Mouse (Mus musculus): Measurements from ENCODE around the gene Znhit6. TPM values are rescaled to one million over a fixed set of nuclear protein-coding genes. Genes with fewer than 3 reads are reported as not detected.

The Znhit6 gene
- polyA plus RNA-seq, 1 experiment from 2014 or later = 38.2 TPM

GRCm38 (mm10) chr3:145583043-145583442, 7.0 kb downstream of the Znhit6 start:
- WGBS = 93% methylated on average over 4 of the region's 4 CpGs
- H3K27me3 ChIP-seq = no peaks in the 10 kb centered on the region
- H3K36me3 ChIP-seq = peaks cover 60% of the 10 kb centered on the region
- H3K4me1 ChIP-seq (replicated peaks) = peaks cover 4% of the 10 kb centered on the region; the same call in 1 of the 2 replicates
- H3K9ac ChIP-seq (replicated peaks) = no peak overlapping the region
- H3K9me3 ChIP-seq = no peaks in the 10 kb centered on the region
- no peak overlapping the region for H3K27ac ChIP-seq
- H3K4me3 ChIP-seq (replicated peaks) = no peak overlapping the region
- H3K4me2 ChIP-seq (replicated peaks) = no peak overlapping the region
- ATAC-seq = 0 out of 2 replicates have a peak, but pooled peaks have one; percentile 50

GRCm38 (mm10) chr3:145583522-145584200, 7.7 kb downstream of the Znhit6 start:
- WGBS = 73% methylated on average over 3 of the region's 3 CpGs
- no peak overlapping the region for H3K4me2 ChIP-seq (replicated peaks)
- no peaks in the 10 kb centered on the region for H3K4me1 ChIP-seq (replicated peaks)
- no peak overlapping the region for H3K9ac ChIP-seq (replicated peaks)
- H3K27ac ChIP-seq = no peak overlapping the region
- H3K9me3 ChIP-seq = no peaks in the 10 kb centered on the region
- H3K27me3 ChIP-seq = no peaks in the 10 kb centered on the region
- ATAC-seq = 0 out of 2 replicates have a peak, but pooled peaks have one; percentile 48
- H3K4me3 ChIP-seq (replicated peaks) = no peak overlapping the region
- peaks cover 54% of the 10 kb centered on the region for H3K36me3 ChIP-seq

- no peak overlapping the region for H3K9ac ChIP-seq (replicated peaks)
- H3K9me3 ChIP-seq = no peaks in the 10 kb centered on the region
- no peak overlapping the region for H3K4me3 ChIP-seq (replicated peaks)
- H3K36me3 ChIP-seq = peaks cover 58% of the 10 kb centered on the region
- 90% methylated on average over 4 of the region's 4 CpGs for WGBS
- H3K4me1 ChIP-seq (replicated peaks) = no peaks in the 10 kb centered on the region
- H3K27ac ChIP-seq = no peak overlapping the region
- no peak for ATAC-seq
- no peak overlapping the region for H3K4me2 ChIP-seq (replicated peaks)
- no peaks in the 10 kb centered on the region for H3K27me3 ChIP-seq
Measured at GRCm38 (mm10) chr3:145590562-145590961, 14.6 kb downstream of the Znhit6 start.

- Histone ChIP-seq H3K27me3 (no peaks in the 10 kb centered on the region), H3K9me3 (no peaks in the 10 kb centered on the region), H3K4me2 (replicated peaks) (no peak overlapping the region), H3K27ac (no peak overlapping the region), H3K9ac (replicated peaks) (no peak overlapping the region), H3K4me3 (replicated peaks) (no peak overlapping the region), H3K4me1 (replicated peaks) (no peaks in the 10 kb centered on the region), H3K36me3 (peaks cover 52% of the 10 kb centered on the region)
- WGBS = 88% methylated on average over 6 of the region's 6 CpGs
- ATAC-seq = no peak
Measured at GRCm38 (mm10) chr3:145591841-145592542, 16.0 kb downstream of the Znhit6 start.

DNA sequence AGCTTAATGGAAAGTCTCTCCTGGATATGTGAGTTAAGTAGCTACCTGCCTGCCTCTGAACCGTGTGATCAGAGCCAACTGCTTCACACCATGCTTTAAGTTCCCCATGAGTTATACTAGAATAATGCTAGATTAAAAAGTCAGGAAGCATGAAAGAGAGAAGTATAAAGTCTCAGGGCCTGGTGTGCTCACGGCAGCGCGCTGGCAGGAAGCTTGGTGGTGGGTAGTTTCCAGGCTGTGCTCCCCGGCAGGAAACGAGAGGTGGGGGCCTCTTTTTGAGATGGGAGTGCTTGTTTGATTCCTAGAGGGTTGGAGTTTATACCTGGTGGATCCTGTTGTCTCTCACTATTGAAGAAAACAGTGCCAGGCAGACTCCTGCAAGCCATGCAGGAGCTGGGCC, 19.3 kb downstream of the Znhit6 start:
- Histone ChIP-seq H3K27me3 (no peaks in the 10 kb centered on the region), H3K9me3 (no peaks in the 10 kb centered on the region), H3K9ac (replicated peaks) (no peak overlapping the region), H3K4me3 (replicated peaks) (no peak overlapping the region), H3K4me1 (replicated peaks) (no peaks in the 10 kb centered on the region), H3K36me3 (peaks cover 64% of the 10 kb centered on the region), H3K4me2 (replicated peaks) (no peak overlapping the region), H3K27ac (no peak overlapping the region)
- 90% methylated on average over 6 of the region's 6 CpGs for WGBS
- ATAC-seq = no peak

GRCm38 (mm10) chr3:145599059-145599458, 23.1 kb downstream of the Znhit6 start:
- Histone ChIP-seq H3K4me1 (replicated peaks) (peaks cover 8% of the 10 kb centered on the region), H3K9ac (replicated peaks) (no peak overlapping the region), H3K36me3 (peaks cover 75% of the 10 kb centered on the region), H3K27ac (no peak overlapping the region), H3K4me2 (replicated peaks) (no peak overlapping the region), H3K9me3 (no peaks in the 10 kb centered on the region), H3K4me3 (replicated peaks) (no peak overlapping the region), H3K27me3 (no peaks in the 10 kb centered on the region)
- ATAC-seq = no peak
- 93% methylated on average over 7 of the region's 7 CpGs for WGBS

DNA sequence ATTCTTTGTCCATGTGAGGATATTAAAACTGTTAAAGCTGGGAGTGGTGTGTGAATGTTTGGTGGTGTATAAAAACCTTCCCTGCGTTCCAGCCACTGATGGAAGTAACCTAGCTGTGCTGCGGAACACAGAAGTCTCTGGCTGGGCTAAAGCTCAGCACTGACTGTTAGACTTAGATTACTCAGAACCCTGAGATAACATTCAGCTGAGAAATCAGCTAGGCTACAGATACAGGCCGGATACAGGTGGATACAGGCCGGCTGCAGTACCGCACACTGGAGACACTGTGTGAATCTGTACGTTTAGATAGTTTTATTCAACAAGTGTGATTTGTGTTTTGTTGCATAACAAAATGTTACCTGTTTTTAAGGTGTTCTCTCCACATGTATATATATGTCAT, 24.8 kb downstream of the Znhit6 start:
- WGBS = 95% methylated on average over 6 of the region's 6 CpGs
- H3K36me3 ChIP-seq = peaks cover 78% of the 10 kb centered on the region

DNA sequence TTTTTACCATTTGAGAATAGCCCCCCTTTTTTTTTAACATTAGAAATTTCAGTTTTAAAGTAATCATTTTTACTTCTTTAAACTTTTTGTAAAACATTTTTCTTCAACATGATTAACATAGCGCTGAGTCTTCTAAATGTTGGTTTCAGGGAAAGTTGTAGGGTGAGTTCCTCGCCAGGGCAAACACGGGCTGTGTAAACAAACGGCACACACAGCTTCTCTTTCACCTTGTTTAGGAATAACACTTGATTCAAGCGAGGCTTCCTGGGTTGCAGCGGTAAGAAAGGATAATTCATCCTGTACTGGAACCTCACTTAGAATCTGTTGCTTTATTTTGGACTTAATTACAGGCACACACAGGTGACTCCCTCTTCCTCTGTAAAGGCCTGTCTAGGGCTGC, 25.3 kb downstream of the Znhit6 start:
- WGBS = 88% methylated on average over 6 of the region's 6 CpGs
- no peaks in the 10 kb centered on the region for H3K27me3 ChIP-seq
- H3K4me3 ChIP-seq (replicated peaks) = no peak overlapping the region
- H3K36me3 ChIP-seq = peaks cover 74% of the 10 kb centered on the region
- ATAC-seq = no peak
- H3K9ac ChIP-seq (replicated peaks) = no peak overlapping the region
- H3K4me1 ChIP-seq (replicated peaks) = peaks cover 8% of the 10 kb centered on the region
- H3K4me2 ChIP-seq (replicated peaks) = no peak overlapping the region
- H3K9me3 ChIP-seq = no peaks in the 10 kb centered on the region
- no peak overlapping the region for H3K27ac ChIP-seq

More for the DNA sequence above, 24.8 kb downstream of the Znhit6 start:
- no peak overlapping the region for H3K4me2 ChIP-seq (replicated peaks)
- no peak overlapping the region for H3K4me3 ChIP-seq (replicated peaks)
- no peaks in the 10 kb centered on the region for H3K27me3 ChIP-seq
- no peak overlapping the region for H3K27ac ChIP-seq
- no peaks in the 10 kb centered on the region for H3K9me3 ChIP-seq
- ATAC-seq = no peak
- peaks cover 8% of the 10 kb centered on the region for H3K4me1 ChIP-seq (replicated peaks)
- H3K9ac ChIP-seq (replicated peaks) = no peak overlapping the region

- ATAC-seq = peak; percentile 55; the same call in 1 of the 2 replicates
- Histone ChIP-seq H3K27me3 (no peaks in the 10 kb centered on the region), H3K4me1 (replicated peaks) (peaks cover 8% of the 10 kb centered on the region), H3K9ac (replicated peaks) (no peak overlapping the region), H3K9me3 (no peaks in the 10 kb centered on the region), H3K4me3 (replicated peaks) (no peak overlapping the region), H3K36me3 (peaks cover 79% of the 10 kb centered on the region), H3K4me2 (replicated peaks) (no peak overlapping the region), H3K27ac (no peak overlapping the region)
- 68% methylated on average over 11 of the region's 11 CpGs for WGBS
Measured at GRCm38 (mm10) chr3:145602410-145603206, 26.6 kb downstream of the Znhit6 start.

DNA sequence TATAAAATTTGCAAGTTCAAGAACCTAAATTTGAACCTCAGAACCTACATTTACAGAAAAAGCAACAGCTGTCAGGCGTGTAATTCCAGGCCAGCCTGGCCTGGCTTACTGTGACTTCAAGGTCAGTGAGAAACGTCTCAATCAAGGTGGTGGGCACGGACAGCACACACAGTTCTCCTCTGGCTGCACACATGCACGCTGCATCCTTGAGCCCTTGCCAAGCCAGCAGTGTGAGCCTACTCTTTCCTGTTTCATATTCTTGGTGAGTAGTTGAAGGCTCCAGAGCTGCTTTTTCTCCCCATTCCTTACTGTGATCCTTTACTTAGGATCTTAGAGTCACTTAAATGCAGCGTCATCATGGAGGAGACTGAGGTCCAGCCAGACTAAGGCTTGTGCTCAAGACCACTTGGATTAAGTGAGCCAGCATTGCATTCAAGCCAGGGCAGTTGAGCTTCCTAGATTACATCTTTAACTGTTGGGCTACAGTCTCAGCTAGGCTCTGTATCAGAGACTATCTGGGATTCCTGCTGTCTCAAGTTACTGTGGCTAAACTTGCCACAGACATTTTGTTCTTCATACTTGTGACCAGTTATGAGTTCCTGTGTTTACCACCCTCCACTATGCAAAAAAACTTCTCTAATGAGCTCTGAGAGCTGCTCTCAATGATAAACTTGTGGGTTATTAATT, 29.6 kb downstream of the Znhit6 start:
- Histone ChIP-seq H3K36me3 (peaks cover 56% of the 10 kb centered on the region), H3K4me2 (replicated peaks) (no peak overlapping the region), H3K4me1 (replicated peaks) (peaks cover 8% of the 10 kb centered on the region), H3K27ac (no peak overlapping the region), H3K9ac (replicated peaks) (no peak overlapping the region), H3K9me3 (no peaks in the 10 kb centered on the region), H3K4me3 (replicated peaks) (no peak overlapping the region), H3K27me3 (no peaks in the 10 kb centered on the region)
- 90% methylated on average over 5 of the region's 5 CpGs for WGBS
- no peak for ATAC-seq

GRCm38 (mm10) chr3:145608320-145608719, 32.3 kb downstream of the Znhit6 start:
- no peak overlapping the region for H3K4me3 ChIP-seq (replicated peaks)
- WGBS = 94% methylated on average over 5 of the region's 5 CpGs
- no peak overlapping the region for H3K4me2 ChIP-seq (replicated peaks)
- peaks cover 34% of the 10 kb centered on the region for H3K36me3 ChIP-seq
- H3K27ac ChIP-seq = no peak overlapping the region
- H3K9me3 ChIP-seq = no peaks in the 10 kb centered on the region
- no peaks in the 10 kb centered on the region for H3K4me1 ChIP-seq (replicated peaks)
- H3K27me3 ChIP-seq = 0 out of 2 replicates have a peak, but pooled peaks cover 2% of the 10 kb centered on the region
- no peak for ATAC-seq
- no peak overlapping the region for H3K9ac ChIP-seq (replicated peaks)

Measured in midbrain, embryonic 13.5 days (tissue).